Mouse (Mus musculus) ovary, postnatal 36 days (tissue): ENCODE results near the gene Pcp4l1.

Experiments
- DNase-seq: peaks from one replicate; pipeline ENCODE4 v3.0.0; 2022; ENCODE audit warnings: low spot score, mixed read lengths

The Pcp4l1 gene

DNA sequence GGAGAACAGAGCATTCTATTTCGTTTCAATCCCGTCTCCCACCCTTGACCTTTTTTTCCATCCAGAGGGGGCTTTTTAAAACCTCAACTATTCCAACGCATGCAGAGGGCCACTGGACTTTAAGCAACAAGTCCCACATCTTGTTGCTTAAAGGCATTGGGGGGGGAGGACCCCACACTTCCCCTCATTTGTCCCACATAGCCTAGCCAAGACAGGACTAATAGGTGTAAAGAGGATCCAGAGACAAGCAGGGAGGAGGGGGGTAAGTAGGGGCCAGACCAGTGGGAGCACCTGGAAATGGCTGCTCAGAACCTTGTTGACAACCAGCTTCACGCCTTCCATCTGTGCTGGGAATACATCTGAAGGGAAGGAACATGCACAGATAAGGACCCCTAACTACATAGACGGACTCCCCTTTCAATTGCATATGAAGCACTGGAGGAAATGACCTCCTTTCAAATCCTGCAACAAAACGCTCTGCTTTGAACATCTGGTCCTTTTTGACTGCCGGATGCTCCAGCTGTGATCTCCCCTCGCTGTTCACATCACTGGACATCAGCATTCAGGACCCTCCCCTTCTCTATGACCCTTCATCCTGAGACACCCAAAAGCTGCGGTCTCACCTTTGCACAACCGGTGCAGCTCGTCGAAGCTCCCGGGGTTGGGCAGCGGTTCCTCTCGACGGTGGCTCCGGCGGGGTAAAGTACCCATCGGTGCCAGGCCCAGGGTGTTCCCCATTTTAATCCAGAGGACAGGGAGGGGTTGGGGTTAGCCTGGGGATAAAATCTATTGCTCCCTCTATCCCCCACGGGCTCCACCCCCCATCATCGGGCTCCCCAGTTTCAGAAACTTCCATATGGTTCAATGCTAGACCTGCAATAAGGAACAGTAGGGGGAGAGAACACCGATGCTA lies 25.5 kb upstream of the Pcp4l1 start:
- DNase-seq: peak; percentile 28

DNA sequence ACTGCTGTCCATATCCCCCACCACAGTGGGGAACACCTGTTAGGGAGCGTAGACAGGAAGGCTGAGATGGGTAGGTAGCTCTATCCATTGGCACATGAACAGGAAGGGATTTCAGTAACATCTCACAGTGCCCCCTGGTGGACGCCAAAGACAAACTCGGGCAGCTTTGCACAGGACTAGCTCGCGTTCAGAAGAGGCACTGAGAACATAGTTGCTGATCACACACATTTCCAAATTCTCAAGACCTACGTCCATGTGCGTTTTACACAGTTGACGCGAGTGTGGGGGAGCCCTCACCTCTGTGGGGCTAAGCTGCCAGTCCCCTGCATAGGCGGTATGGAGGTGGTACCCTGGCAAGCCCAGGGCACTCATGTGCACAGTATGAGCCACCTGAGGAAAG lies 24.8 kb upstream of the Pcp4l1 start:
- DNase-seq: peak; percentile 82

DNA sequence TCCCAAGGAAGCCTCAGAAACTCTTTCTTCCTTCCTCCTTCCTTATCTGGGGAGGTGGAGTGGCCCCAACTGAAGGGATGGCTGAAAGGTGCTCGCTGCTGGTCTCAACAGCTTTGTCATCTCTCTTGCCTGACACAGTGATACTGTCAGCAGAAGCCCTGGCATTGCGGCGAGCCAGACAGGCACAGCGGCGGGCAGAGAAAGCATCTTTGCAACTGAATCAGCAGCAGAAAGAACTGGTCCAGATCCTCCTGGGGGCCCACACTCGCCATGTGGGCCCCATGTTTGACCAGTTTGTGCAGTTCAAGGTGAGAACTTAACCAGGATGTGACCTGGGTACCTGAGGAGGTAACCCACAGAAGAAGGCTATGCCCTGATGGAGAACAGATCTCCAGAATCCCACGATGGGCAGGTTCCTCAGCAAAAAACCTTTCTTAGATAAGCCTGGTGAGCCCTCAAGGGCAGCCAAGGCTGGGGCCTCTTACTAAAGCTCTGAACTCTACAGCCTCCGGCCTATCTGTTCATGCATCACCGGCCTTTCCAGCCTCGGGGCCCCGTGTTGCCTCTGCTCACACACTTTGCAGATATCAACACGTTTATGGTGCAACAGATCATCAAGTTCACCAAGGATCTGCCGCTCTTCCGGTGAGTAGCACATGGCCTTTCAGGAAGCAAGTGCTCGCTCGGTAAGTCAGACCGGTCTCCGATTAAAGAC lies 20.3 kb upstream of the Pcp4l1 start:
- DNase-seq: no peak

DNA sequence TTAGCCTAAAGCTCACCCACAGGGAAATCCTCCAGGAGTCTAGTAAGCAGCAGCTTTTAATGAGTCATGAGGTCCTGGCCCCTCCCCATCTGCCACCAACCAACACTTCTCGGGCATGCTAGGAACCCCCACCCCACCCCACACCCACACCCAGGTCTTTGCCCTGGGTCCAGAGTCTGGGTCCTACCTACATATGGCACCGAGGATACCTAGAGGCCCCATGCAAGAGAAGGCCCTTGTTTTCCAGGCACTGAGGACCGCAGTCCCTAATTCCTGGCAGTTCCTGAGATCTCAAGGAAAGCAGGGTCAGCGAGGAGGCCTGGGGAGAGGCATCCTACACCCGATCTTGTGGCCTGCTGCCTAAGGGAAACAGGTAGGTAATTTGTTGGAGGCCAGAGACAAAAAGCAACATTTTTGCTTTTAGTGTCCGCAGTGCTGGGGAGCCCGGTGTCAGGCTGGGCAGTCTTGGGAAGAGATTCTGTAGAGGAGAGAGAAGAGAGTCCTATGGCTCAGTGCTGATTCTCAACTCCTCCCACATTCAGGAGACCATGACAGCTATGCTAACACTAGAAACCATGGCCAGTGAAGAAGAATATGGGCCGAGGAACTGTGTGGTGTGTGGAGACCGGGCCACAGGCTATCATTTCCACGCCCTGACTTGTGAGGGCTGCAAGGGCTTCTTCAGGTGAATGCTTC lies 17.9 kb upstream of the Pcp4l1 start, which contains the start of gene Nr1i3:
Gene Nr1i3, plus strand, starts transcription at position 170 of the 696 bp plus-strand sequence.
- DNase-seq: no peak

DNA sequence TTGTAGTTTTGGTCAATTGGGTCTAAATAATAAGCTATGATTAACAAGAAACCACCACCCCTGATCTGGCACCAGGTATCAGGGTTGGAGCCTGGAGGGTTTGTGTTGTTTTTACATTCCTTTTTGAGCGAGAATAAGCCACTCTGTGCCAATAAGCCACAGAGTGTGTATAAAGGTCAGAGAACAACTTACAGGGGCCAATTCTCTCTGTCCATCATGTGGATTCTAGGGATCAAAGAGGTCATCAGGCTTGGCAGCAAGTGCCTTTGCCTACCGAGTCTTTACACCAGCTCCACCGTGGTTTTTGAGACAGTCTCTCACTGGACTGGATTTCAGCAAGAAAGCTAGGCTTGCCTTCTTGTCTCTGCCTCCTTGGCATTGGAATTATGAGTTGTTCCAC lies 16.8 kb upstream of the Pcp4l1 start:
- DNase-seq: no peak

DNA sequence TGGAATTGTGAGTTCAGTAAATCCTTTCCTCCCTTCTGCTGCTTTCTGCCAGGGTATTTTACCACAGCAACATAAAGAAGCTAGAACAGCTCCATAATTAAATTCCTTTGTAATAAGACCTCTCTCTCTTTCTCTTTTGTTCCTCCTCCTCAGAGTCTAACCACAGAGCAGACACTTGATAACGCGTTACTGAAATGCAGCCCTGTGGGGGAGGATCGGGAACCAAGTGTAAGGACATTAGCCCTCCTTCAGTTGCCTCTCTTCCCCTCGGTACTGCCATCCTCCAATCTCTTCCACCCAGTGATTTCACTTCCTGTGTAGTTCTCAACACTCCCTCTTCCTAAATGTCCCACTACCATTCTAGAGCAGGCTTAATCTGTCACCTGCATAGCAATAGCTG lies 13.3 kb upstream of the Pcp4l1 start:
- DNase-seq: no peak

DNA sequence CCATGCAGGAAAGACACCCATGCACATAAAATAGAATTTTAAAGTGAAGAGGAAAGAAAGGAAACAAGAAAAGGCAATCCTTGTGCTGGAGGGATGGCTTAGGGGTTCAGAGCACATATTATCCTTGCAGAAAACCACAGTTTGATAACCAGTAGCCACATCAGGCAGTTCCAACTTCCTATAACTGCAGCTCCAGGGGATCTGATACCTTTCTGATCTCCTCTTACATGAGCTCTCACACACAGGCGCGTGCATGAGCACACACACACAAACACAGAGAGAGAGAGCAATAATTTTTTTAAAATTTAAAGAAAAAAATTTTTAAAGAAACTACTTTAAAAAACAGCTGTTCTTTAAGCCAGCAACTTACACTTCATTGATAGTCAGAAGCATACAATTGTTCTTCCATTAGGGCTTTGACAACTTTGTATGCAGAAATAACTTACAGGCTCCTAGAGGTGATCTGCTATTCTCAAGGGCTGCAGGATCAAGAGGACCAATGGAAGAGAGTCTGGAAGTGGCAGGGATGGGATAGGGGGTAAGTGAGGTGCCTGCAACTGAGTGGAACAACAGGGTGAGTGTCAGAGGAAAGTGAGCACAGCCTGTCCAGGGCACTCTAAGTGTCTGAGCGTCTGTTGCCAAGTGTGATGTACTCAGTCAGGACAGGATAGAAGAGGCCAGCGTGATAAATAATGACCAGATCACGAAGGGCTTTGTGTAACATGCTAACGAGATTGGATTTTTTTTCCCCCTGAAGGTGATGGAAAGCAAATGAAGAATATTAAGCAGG lies 9.8 kb upstream of the Pcp4l1 start:
- no peak for DNase-seq

DNA sequence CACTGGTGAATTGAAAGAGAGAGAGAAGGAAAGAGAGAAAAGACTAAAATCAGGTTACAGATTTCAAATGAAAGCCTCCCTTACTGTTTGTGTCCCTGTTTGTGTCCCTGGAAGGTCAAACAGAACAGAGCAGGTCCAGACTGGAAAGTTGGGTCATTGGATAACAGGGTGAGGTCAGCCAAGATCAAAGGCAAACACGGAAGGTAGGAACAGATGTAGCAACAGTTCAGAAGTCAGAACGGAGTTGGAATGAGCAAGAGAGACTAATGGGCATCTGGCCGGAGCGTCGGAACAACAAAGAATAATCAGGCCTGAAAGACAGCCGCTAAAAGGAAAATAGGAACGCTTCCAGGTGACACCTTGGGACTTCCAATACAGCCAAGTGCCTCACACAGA lies 8.2 kb upstream of the Pcp4l1 start:
- no peak for DNase-seq

DNA sequence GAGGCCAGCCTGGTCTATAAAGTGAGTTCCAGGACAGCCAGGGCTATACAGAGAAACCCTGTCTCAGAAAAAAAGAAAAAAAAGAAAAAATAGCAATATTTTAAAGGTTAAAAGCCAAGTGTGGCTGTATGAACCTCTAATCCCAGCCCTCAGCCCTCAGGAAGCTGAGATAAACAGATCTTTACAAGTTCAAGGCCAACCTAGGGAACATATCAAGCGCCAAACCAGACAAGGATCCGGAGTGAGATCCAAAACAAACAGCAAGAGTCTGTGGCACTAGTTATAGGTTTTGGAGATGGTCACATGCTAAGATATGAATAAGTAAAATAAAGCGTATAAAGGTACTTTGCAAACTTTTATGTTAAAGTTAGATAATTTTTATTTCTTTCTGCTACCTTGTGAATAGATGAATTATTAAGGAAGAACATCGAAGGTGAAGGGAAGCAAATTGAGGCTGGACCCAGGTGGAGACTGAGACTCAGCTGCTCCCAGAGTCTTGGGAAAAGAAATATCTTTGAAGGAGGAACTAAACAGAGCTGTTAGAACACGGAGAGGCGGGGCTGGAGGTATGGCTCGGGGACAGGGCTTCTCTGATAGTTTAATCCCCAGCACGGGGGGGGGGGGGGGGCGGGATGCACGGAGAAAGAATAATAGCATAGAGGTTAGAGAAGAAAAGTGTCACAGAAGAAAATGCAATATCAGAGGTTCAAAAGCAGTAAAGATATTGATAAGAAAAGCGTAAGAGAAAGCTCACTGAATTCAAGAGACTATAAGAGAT lies 7.6 kb upstream of the Pcp4l1 start:
- no peak for DNase-seq

DNA sequence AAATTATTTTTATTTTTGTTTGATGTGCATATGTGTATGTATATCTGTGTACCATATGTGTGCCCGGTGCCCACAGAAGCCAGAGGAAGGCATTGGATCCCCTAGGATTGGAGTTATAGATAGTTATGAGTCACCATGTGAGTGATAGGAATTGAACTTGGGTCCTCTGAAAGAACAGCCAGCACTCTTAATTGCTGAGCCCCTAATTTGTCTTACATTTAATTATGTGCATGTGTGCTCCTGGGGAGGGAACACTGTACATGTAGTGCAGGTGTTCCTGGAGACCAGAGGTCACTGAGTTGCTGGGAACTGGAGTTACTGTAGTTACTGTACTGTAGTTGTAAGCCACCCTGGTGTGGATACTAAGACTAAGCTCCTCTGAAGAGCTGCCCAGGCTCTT lies 4.7 kb upstream of the Pcp4l1 start:
- no peak for DNase-seq

DNA sequence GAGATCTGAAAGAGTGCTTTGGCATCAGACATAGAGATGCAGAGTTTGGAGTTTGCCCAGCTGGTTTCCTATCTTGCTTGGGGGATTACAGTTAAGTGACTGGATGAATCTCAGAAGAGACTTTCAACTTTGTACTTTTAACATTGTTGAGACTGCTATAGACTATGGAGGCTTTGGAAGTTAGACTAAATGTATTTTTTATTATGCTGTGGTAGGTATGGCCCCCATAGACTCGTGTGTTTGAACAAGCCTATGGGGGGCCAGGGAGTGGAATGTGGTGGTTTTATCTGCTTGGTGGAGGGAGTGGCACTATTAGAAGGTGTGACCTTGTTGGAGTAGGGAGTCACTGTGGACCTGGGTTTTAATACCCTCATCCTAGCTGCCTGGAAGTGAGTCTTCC lies 3.5 kb upstream of the Pcp4l1 start:
- no peak for DNase-seq

DNA sequence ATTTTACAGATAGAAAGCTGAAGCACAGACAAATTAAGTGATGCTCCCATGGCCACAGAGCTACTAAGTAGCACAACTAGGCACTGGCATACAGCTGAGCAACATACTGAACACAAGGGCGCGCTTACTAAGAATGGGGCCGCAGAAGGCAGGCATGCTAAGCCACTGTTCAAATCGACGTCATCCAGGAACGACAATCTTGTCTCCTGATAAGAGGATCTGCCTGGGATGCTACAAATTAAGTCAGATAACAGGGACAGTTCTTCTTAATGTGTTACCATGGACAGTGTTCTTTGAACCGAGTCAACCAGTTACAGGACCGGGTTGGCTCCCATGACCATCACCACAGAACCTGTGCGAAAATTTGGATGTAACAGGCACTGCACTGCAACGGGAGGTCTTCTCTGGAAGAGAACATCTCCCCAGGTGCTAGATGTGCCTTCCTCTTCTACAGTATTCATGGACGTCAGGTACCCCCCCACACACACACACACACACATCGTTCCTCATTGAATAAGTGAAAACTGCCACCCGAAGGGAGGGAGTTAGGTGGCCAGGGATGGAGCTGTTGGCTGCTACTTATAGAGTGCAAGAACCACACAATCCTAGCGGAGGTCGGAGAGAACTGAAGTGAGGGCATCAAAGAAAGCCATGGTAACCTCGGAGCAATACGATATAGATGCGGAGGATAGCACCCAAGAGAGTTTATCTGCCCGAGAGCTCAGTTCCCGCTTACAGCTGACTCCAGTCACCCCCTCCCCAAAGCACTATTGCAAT lies 834 bp downstream of the Pcp4l1 start:
- no peak for DNase-seq

DNA sequence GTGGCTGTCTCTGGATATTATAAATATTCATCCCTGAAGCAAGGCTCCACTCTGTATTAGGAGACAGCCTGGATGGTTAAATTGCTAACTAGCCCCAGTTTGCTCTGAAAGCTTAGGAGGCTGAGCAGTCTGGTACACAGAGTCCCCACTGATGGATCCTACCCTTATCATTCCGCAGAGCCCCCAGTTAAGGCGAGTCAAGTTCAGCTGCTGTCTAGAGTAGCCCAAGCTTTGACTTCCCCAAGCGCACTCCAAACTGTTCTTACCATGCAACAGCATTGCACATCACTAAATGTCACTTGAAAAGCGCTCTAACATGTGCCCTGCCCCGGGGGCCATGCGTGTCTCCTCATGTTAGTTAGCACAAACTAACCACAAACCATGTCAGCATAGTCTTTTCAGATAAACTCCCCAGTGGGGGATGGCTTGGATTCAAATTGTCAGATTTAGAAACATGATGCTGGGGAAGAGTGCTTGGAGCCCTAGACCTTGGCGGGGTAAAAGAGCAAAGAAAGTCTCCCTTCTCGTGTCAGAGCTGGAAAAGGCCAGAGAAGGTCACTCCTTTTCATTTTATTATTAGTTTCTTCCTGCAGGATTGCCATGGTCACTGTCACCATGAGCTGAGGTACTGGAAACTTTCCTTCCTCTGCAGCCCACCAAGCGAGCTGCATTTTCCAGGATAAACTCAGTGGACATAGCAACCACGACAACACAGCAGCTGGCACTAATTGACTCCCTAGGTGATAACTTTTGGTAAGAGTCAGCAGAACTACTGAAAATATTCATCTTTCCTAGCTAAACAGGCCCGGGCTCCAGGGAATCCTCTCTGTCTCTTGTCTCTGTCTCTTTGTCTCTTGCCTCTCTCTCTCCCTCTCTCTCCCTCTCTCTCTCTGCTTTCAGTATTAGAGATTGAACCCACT lies 1.9 kb downstream of the Pcp4l1 start:
- no peak for DNase-seq

DNA sequence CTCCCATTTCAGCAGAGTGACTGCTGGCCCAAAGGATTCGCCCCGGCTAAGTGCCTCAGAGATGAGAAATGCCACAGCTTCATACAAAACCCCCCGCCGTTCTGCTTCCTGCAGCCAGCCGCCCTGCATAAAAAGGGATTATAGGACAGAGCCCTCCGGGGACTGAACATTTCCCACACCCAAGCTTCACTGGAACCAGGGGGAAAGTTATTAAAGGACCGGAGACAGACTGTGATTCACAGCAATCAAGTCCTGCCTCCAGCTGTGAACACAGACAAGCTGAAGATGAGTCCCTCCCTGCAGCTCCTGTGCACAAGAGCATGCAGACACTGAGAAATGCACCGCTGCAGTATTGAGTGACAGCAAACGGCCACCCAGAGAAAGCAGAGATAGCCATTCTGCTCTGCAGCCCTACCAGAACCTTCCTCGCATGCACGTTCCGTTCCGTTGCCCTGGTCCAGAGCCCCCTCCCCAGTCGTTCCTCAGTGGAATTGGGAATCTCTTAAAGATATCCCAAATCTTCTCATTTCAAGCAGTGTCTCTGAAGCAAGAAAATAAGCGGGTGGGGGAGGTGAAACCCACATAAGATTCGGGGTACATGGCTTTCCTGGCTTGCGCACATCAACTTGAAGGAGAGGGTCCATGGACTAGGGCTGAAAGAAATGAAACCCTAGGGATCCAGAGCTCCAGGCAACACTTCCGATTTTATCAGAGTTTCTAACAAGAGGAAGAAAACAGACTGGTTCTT lies 2.8 kb downstream of the Pcp4l1 start:
- no peak for DNase-seq

DNA sequence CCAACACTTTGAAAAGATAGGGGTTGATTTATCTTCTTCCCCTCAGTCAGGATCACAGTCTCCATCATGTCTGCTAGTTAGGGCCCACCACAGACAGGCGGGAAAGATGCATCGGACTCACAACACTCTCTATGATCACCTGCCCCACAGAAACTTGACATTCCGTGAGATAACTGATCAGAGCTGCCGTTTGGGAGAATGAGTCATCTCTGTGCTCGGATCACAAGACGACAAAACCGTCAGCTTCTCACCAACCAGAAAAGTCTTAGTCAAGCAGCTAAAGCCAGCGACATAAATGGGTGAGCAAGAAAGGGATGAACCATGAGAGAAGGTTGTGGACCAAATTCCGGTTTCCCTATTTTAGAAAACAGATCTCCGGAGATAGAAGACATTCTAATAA lies 3.8 kb downstream of the Pcp4l1 start:
- no peak for DNase-seq

DNA sequence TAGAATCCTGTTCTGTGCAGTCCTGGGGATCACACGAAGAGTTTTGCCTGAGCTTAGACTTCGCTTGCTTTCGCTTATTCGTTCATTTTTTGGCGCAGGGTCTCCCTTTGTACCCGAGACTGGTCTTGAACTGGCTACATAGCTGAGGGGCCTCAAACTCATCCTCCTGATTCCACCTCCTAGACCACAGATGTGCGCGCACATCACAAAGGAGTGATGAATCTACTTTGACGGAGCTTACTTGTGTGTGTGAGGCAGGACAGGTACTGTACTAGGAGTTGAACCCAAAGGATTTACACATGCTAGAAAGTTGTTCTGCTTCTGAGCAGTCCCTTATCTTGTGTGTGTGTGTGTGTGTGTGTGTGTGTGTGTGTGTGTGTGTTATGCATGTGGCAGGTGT lies 5.2 kb downstream of the Pcp4l1 start:
- no peak for DNase-seq

DNA sequence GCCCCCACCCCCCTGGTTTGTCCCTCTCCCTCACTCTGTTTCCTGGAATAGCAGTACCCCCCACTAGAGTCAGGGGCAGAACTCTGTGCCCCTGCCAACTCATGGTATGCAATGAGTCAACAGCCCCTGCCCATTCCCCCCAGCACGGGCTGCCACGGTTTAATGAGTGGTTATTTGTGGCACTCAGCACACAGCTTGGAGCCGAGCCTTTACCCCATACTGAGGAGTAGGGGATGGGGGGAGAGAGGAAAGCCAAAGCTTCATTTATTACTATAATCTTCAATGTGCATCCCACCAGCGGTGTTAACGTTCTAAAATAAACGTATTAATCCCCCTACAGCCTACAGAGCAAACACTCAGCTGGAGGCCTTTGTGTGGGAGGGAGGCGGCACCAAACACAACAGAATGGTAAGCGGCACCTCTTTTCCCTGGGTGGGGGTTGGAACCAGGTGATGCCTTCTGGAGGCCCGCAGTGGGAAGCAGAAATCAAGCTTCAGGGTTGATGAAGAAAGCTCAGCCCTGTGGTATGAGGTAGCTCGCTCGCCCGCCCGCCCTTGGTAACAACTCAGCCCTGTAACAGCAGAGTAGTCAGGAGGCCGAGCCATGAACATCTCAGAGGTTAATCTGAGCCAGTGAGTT lies 6.5 kb downstream of the Pcp4l1 start:
- peak; percentile 43 for DNase-seq

DNA sequence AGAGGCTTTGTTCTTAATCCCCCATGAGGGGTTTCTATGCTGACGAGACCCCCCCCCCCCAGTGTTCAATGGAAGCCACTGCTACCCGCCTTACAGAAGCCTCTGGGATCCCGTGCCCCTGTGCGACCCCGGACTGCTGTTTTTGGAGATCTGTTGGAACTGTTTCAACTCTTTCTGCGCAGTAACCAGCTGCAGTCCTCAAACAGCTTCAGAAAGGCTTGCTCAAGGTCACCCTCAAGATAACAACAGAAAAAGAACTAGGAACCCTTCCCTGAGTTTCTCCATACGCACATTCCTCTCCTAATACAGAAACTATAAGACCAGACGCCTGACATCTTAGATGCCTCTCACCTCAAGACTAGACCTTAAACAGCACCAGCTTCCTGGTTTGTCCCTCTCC lies 7.0 kb downstream of the Pcp4l1 start:
- peak; percentile 41 for DNase-seq
